Mouse (Mus musculus): ENCODE data around the gene Bnc2. TPM values are rescaled to one million over a fixed set of nuclear protein-coding genes. Genes with fewer than 3 reads are reported as not detected.

The Bnc2 gene
- polyA plus RNA-seq, 1 experiment from 2014 or later, result 1.6 TPM

GRCm38 (mm10) chr4:84627616-84628015 is 47.5 kb downstream of the Bnc2 start:
- Histone ChIP-seq H3K9me3 (replicated peaks) (no peaks in the 10 kb centered on the region), H3K4me1 (replicated peaks) (no peaks in the 10 kb centered on the region), H3K27me3 (replicated peaks) (no peaks in the 10 kb centered on the region), H3K4me3 (no peak overlapping the region), H3K36me3 (no peaks in the 10 kb centered on the region), H3K9ac (no peak overlapping the region), H3K4me2 (no peak overlapping the region), H3K27ac (ENCODE audit: poor library complexity, severe bottlenecking) (no peak overlapping the region)
- 88% methylated on average over 7 of the region's 7 CpGs for WGBS
- ATAC-seq (ENCODE audit: insufficient number of reproducible peaks, low FRiP score), result no peak

- Histone ChIP-seq H3K4me1 (replicated peaks) (no peaks in the 10 kb centered on the region), H3K9ac (no peak overlapping the region), H3K27ac (ENCODE audit: poor library complexity, severe bottlenecking) (no peak overlapping the region), H3K9me3 (replicated peaks) (no peaks in the 10 kb centered on the region), H3K36me3 (no peaks in the 10 kb centered on the region), H3K4me3 (no peak overlapping the region), H3K27me3 (replicated peaks) (no peaks in the 10 kb centered on the region), H3K4me2 (no peak overlapping the region)
- 83% methylated on average over 5 of the region's 5 CpGs for WGBS
- no peak for ATAC-seq (ENCODE audit: insufficient number of reproducible peaks, low FRiP score)
Measured at GRCm38 (mm10) chr4:84623312-84623711, 51.8 kb downstream of the Bnc2 start.

- no peak for ATAC-seq (ENCODE audit: insufficient number of reproducible peaks, low FRiP score)
- H3K9me3 ChIP-seq (replicated peaks), result no peaks in the 10 kb centered on the region
- no peak overlapping the region for H3K4me2 ChIP-seq
- no peaks in the 10 kb centered on the region for H3K36me3 ChIP-seq
- H3K27ac ChIP-seq (ENCODE audit: poor library complexity, severe bottlenecking), result no peak overlapping the region
- H3K4me1 ChIP-seq (replicated peaks), result no peaks in the 10 kb centered on the region
- H3K4me3 ChIP-seq, result no peak overlapping the region
- H3K27me3 ChIP-seq (replicated peaks), result no peaks in the 10 kb centered on the region
- 84% methylated on average over 3 of the region's 3 CpGs for WGBS
- no peak overlapping the region for H3K9ac ChIP-seq
Measured at GRCm38 (mm10) chr4:84621785-84622184, 53.3 kb downstream of the Bnc2 start.

GRCm38 (mm10) chr4:84609861-84610260 is 65.2 kb downstream of the Bnc2 start:
- Histone ChIP-seq H3K4me1 (replicated peaks) (no peaks in the 10 kb centered on the region), H3K4me3 (no peak overlapping the region), H3K27me3 (replicated peaks) (no peaks in the 10 kb centered on the region), H3K4me2 (no peak overlapping the region), H3K27ac (ENCODE audit: poor library complexity, severe bottlenecking) (no peak overlapping the region), H3K36me3 (no peaks in the 10 kb centered on the region), H3K9ac (no peak overlapping the region), H3K9me3 (replicated peaks) (no peaks in the 10 kb centered on the region)
- ATAC-seq (ENCODE audit: insufficient number of reproducible peaks, low FRiP score), result no peak
- 75% methylated on average over 4 of the region's 4 CpGs for WGBS

GRCm38 (mm10) chr4:84604461-84604860 is 70.6 kb downstream of the Bnc2 start:
- Histone ChIP-seq H3K27ac (ENCODE audit: poor library complexity, severe bottlenecking) (no peak overlapping the region), H3K4me1 (replicated peaks) (no peaks in the 10 kb centered on the region), H3K4me2 (no peak overlapping the region), H3K36me3 (no peaks in the 10 kb centered on the region), H3K4me3 (no peak overlapping the region), H3K9me3 (replicated peaks) (no peaks in the 10 kb centered on the region), H3K9ac (no peak overlapping the region), H3K27me3 (replicated peaks) (no peaks in the 10 kb centered on the region)
- WGBS, result 77% methylated on average over 1 of the region's 1 CpGs
- ATAC-seq (ENCODE audit: insufficient number of reproducible peaks, low FRiP score), result no peak

GRCm38 (mm10) chr4:84580260-84580952 is 94.7 kb downstream of the Bnc2 start:
- Histone ChIP-seq H3K4me2 (no peak overlapping the region), H3K4me3 (no peak overlapping the region), H3K36me3 (no peaks in the 10 kb centered on the region), H3K27ac (ENCODE audit: poor library complexity, severe bottlenecking) (no peak overlapping the region), H3K27me3 (replicated peaks) (no peaks in the 10 kb centered on the region), H3K9ac (no peak overlapping the region), H3K4me1 (replicated peaks) (no peaks in the 10 kb centered on the region), H3K9me3 (replicated peaks) (no peaks in the 10 kb centered on the region)
- no peak for ATAC-seq (ENCODE audit: insufficient number of reproducible peaks, low FRiP score)
- WGBS, result 62% methylated on average over 6 of the region's 6 CpGs

GRCm38 (mm10) chr4:84578296-84578695 is 96.8 kb downstream of the Bnc2 start:
- H3K9ac ChIP-seq, result no peak overlapping the region
- H3K4me2 ChIP-seq, result no peak overlapping the region
- WGBS, result 90% methylated on average over 1 of the region's 1 CpGs
- H3K4me1 ChIP-seq (replicated peaks), result no peaks in the 10 kb centered on the region
- H3K36me3 ChIP-seq, result no peaks in the 10 kb centered on the region
- no peaks in the 10 kb centered on the region for H3K27me3 ChIP-seq (replicated peaks)
- no peak overlapping the region for H3K27ac ChIP-seq (ENCODE audit: poor library complexity, severe bottlenecking)
- no peak for ATAC-seq (ENCODE audit: insufficient number of reproducible peaks, low FRiP score)
- H3K4me3 ChIP-seq, result no peak overlapping the region
- no peaks in the 10 kb centered on the region for H3K9me3 ChIP-seq (replicated peaks)

- H3K4me1 ChIP-seq (replicated peaks), result no peaks in the 10 kb centered on the region
- ATAC-seq (ENCODE audit: insufficient number of reproducible peaks, low FRiP score), result no peak
- 56% methylated on average over 8 of the region's 8 CpGs for WGBS
- no peak overlapping the region for H3K9ac ChIP-seq
- no peak overlapping the region for H3K4me3 ChIP-seq
- no peaks in the 10 kb centered on the region for H3K27me3 ChIP-seq (replicated peaks)
- no peak overlapping the region for H3K4me2 ChIP-seq
- no peaks in the 10 kb centered on the region for H3K9me3 ChIP-seq (replicated peaks)
- no peak overlapping the region for H3K27ac ChIP-seq (ENCODE audit: poor library complexity, severe bottlenecking)
- H3K36me3 ChIP-seq, result no peaks in the 10 kb centered on the region
Measured at GRCm38 (mm10) chr4:84566123-84566522, 109.0 kb downstream of the Bnc2 start.

- Histone ChIP-seq H3K9me3 (replicated peaks) (no peaks in the 10 kb centered on the region), H3K4me3 (peak overlapping the region; percentile 56), H3K36me3 (no peaks in the 10 kb centered on the region), H3K4me2 (peak overlapping the region; percentile 84), H3K4me1 (replicated peaks) (peaks cover 12% of the 10 kb centered on the region), H3K27me3 (replicated peaks) (peaks cover 5% of the 10 kb centered on the region; the same call in 1 of the 2 replicates), H3K9ac (peak overlapping the region; percentile 66), H3K27ac (ENCODE audit: poor library complexity, severe bottlenecking) (peak overlapping the region; percentile 32; the same call in 1 of the 2 replicates)
- WGBS, result under 1% methylated on average over 59 of the region's 62 CpGs
- peak; percentile 82 for ATAC-seq (ENCODE audit: insufficient number of reproducible peaks, low FRiP score)
Measured at GRCm38 (mm10) chr4:84545204-84545871, 129.7 kb downstream of the Bnc2 start.

GRCm38 (mm10) chr4:84544646-84545045 is 130.4 kb downstream of the Bnc2 start:
- Histone ChIP-seq H3K4me2 (no peak overlapping the region), H3K4me1 (replicated peaks) (peaks cover 12% of the 10 kb centered on the region), H3K27me3 (replicated peaks) (peaks cover 5% of the 10 kb centered on the region; the same call in 1 of the 2 replicates), H3K27ac (ENCODE audit: poor library complexity, severe bottlenecking) (no peak overlapping the region), H3K4me3 (no peak overlapping the region), H3K9me3 (replicated peaks) (no peaks in the 10 kb centered on the region), H3K9ac (no peak overlapping the region), H3K36me3 (no peaks in the 10 kb centered on the region)
- no peak for ATAC-seq (ENCODE audit: insufficient number of reproducible peaks, low FRiP score)
- 42% methylated on average over 2 of the region's 2 CpGs for WGBS

GRCm38 (mm10) chr4:84540531-84540930 is 134.5 kb downstream of the Bnc2 start:
- ATAC-seq (ENCODE audit: insufficient number of reproducible peaks, low FRiP score), result no peak
- WGBS, result 38% methylated on average over 6 of the region's 6 CpGs
- no peaks in the 10 kb centered on the region for H3K36me3 ChIP-seq
- H3K4me2 ChIP-seq, result peak overlapping the region; percentile 29; the same call in 1 of the 2 replicates
- no peak overlapping the region for H3K27ac ChIP-seq (ENCODE audit: poor library complexity, severe bottlenecking)
- no peak overlapping the region for H3K9ac ChIP-seq
- 0 out of 2 replicates have a peak, but pooled peaks cover 3% of the 10 kb centered on the region for H3K4me1 ChIP-seq (replicated peaks)
- no peaks in the 10 kb centered on the region for H3K9me3 ChIP-seq (replicated peaks)
- H3K4me3 ChIP-seq, result no peak overlapping the region
- no peaks in the 10 kb centered on the region for H3K27me3 ChIP-seq (replicated peaks)

All from heart, embryonic 12.5 days (tissue).